Mouse (Mus musculus) neutrophil, adult 65 days (primary cell): ENCODE results near the gene Phlda2. TPM values are rescaled to one million over a fixed set of nuclear protein-coding genes. Genes with fewer than 3 reads are reported as not detected.

Experiments
- total RNA-seq: library from RNA; stranded (reverse); gene quantifications from 2 replicates; pipeline ENCODE4 v1.2.4, GENCODE M21; 2023

The Phlda2 gene
- total RNA-seq, result not detected in 2 replicates

DNA sequence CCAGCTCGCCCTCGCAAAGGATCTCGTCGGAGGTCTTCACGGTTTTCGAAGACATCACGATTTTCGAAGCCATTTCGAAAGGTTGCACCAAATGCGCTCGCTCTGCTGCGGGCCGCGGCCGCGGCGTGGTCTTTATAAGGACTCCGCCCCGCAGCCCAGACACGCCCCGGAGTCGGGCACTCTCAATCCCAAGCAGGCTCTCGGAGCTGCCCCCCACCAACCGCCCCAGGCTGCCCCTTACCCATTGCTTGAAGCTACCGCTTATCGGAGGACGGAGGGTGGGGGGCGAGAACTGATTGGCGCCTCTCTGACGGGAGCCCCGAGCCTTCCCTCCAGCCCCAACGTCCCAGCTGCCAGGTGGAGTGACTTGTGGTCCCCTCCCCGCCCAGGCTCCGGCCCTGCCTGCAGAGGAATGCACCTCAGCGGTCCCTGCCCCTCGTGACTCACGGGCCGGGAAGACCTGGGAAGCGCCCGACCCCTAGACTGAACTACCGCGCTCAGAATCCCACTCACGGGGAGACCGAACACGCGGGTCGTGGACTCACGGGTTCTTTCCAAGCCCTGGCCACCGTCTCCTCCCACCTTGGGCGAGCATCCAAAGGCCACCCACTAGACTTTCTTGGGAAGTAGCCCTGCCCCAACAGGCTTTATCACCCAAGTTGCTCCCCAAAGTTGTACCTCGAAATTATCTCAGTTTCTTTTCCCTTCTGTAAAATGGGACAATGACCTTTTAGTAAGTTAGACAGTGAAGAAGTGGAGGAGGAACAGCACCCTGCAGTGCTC lies at the start of gene Phlda2:
TSS of gene Phlda2 (minus strand) at position 733 of the 783 bp plus-strand sequence.

DNA sequence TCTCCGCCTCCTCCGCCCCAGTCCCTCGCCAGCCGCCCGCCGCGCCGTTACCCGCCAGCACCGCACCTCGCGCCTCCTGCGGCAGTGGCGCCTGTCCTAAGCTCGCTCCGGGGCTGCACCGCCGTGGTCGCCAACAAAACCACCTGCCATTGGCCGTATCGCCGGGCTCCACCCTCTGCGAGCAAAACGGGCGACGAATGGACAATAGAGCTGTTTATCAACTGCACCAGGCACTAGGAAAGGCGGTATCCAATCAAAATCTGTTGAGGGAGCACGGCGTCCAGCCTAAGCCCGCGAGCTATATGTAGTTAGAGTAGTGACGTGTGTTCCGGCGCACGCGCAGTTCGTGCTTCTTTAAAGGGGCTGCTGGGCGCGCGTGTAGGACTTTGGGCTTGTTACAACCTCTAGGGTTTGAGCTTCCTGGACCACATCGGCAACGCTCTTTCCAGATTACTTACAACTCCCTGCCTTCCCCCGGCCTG lies 46.1 kb upstream of the Phlda2 start, which contains the start of gene Nap1l4:
TSS of gene Nap1l4 (minus strand) at position 131 of the 482 bp plus-strand sequence.

DNA sequence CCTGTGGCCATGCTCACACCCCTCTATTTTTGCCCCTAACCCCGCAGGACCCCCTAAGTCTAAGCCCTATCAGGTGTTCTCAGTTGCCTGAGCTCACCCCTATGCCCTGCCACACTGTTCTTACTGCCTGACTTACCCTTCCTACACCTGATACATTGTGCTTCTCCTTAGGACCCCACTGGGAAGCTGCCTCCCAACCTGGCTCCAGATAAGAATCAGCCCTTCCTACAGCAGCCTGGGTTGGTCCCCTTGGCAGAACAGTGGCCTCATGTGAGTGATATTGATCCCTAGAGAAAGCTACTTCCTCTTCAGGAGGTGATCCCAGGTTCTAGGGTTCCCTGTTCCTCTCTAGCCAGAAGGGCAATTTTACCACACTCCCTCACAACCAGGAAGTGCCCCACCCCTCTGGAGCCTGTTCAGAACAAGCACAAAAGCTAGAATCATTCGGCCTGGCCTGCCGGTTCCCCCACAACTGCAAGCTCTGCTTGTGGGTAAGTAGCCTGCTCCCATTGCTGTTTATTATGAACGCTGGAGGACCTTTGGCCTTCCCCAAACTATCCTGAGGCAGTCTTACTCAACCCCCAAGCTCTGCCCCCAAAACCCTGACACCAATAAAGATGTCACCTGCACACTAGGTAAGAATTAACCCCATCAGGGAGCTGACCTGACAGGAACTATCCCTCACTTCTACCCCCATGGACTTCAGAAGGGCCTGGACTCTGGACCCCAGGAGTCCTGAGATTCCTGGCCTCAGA lies 29.4 kb downstream of the Phlda2 start, which contains the start of gene Slc22a18:
TSS of gene Slc22a18 (plus strand) at position 390 of the 755 bp plus-strand sequence.

DNA sequence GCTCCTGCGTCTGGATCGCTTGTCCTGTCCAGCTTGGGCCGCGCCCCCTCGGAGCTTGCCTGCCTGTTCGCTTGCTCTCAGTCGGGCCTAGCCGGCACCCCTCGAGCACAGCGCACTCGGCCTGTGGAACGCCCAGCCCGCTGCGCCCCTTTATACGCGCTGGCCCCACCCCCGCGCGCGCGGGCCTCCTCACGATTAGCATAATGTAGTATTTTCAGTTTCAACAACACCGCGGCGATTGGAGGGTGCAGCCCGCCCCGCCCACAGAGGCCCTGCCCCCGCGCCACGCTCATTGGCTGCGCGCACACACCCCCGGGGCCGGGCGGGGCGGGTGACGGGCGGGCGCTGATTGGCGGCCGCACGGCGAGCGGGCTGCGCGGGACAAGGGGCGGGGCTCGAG lies 42.1 kb downstream of the Phlda2 start, which contains the start of gene Cdkn1c:
TSS of gene Cdkn1c (minus strand) at position 177 of the 400 bp plus-strand sequence.

Other genes with a start within 250 kb of the Phlda2 start
- 0.59 TPM in 1 of 2 replicates, not detected in the other for gene Cdkn1c, start 42.1 kb downstream of the Phlda2 start, total RNA-seq
- 0.66 and 1.2 TPM in 2 replicates for gene Slc22a18, start 29.4 kb downstream of the Phlda2 start, total RNA-seq
- gene Nap1l4, start 46.0 kb upstream of the Phlda2 start, total RNA-seq, result 105 and 152 TPM in 2 replicates
- 39.7 and 42.9 TPM in 2 replicates for gene Cars, start 96.9 kb upstream of the Phlda2 start, total RNA-seq
- gene Tnfrsf26, start 125.6 kb upstream of the Phlda2 start, total RNA-seq, result 7.9 and 10.2 TPM in 2 replicates
- 1.0 and 1.4 TPM in 2 replicates for gene Tnfrsf22, start 146.5 kb upstream of the Phlda2 start, total RNA-seq
- 10.8 and 12.3 TPM in 2 replicates for gene Tnfrsf23, start 182.7 kb upstream of the Phlda2 start, total RNA-seq